ENCODE assay signal across 22 mouse cellular contexts in genomic region chr3:130026181-130026580, GRCm38 (mm10). TPM values are rescaled to one million over a fixed set of nuclear protein-coding genes. Genes with fewer than 3 reads are reported as not detected.
DNase-seq lines count a peak whose midpoint lies in the region; ATAC-seq and TF ChIP-seq lines count a peak whose summit lies in the region.
"Had no signal": no experiment of that assay in that cellular context is flagged by ENCODE, and none has a peak within 500 bp of the region (broad histone marks: within the 10 kb centered on the region; RNA-seq: fewer than 3 reads in every experiment).

No protein-coding gene starts in this region.

- no peak for ATAC-seq in intestine, postnatal 0 days
- ATAC-seq in intestine, embryonic 15.5 days = no peak
- no peak; the same call in 1 of the 2 replicates for ATAC-seq in hindbrain, embryonic 16.5 days
- ATAC-seq: intestine, embryonic 16.5 days had no signal

- peak in 1 of 2 experiments; percentile 39 for DNase-seq in cerebellum, adult 2 months
- DNase-seq in cerebellum, postnatal 25 days = peak; percentile 15 to 43
- DNase-seq in layer of hippocampus, adult 9-10 months (ENCODE audit: low spot score) = peak; percentile 15
- DNase-seq in lung, adult 18-20 months = no peak
- DNase-seq in testis, postnatal 14 days (ENCODE audit: low spot score) = no peak
- DNase-seq: adrenal gland, adult 2 months; heart, postnatal 36 days; liver, embryonic 13.5 days; lung, postnatal 4 days; right cerebral cortex, adult 18-20 months; thymus, postnatal 36 days had no signal

- TF ChIP-seq CTCF in intestine, postnatal 0 days (IDR thresholded peaks at IDR 0.05; ENCODE audit: low read depth) = no peak
- no peak for TF ChIP-seq CTCF in cerebellum, adult 2 months (IDR thresholded peaks at IDR 0.05; ENCODE audit: borderline replicate concordance, insufficient read depth, low read depth, low read length)

- H3K27ac ChIP-seq in intestine, postnatal 0 days (ENCODE audit: low read depth, low read length) = peak overlapping the region; percentile 7; the same call in 1 of the 2 replicates
- H3K27ac ChIP-seq in intestine, embryonic 15.5 days = no peak overlapping the region
- H3K27ac ChIP-seq in cerebellum, adult 2 months (ENCODE audit: insufficient read depth, low read length) = 0 out of 2 replicates have a peak overlapping the region, but pooled peaks have one; percentile 11
- no peak overlapping the region for H3K27ac ChIP-seq in hindbrain, embryonic 16.5 days (ENCODE audit: low read depth, low read length)
- H3K27ac ChIP-seq: heart, embryonic 13.5 days; hindbrain, embryonic 14.5 days; kidney, embryonic 15.5 days; limb, embryonic 13.5 days; liver, embryonic 13.5 days; lung, embryonic 15.5 days; midbrain, embryonic 10.5 days; neural tube, embryonic 12.5 days had no signal

- peaks cover 52% of the 10 kb centered on the region for H3K36me3 ChIP-seq in intestine, postnatal 0 days (ENCODE audit: control insufficient read depth, insufficient read depth)
- H3K36me3 ChIP-seq in intestine, embryonic 15.5 days = peaks cover 15% of the 10 kb centered on the region
- H3K36me3 ChIP-seq in hindbrain, embryonic 16.5 days (ENCODE audit: control insufficient read depth, insufficient read depth, low read length) = peaks cover 22% of the 10 kb centered on the region

- 91% methylated on average over 10 of the region's 10 CpGs for WGBS in intestine, postnatal 0 days
- WGBS in intestine, embryonic 15.5 days = 91% methylated on average over 10 of the region's 10 CpGs
- WGBS in cerebellum, adult 2 months = 26% methylated on average over 10 of the region's 10 CpGs
- 80% methylated on average over 10 of the region's 10 CpGs for WGBS in hindbrain, embryonic 16.5 days

- no peak overlapping the region for H3K9ac ChIP-seq in intestine, postnatal 0 days (ENCODE audit: low read depth, low read length)
- no peak overlapping the region for H3K9ac ChIP-seq in intestine, embryonic 15.5 days
- no peak overlapping the region for H3K9ac ChIP-seq in hindbrain, embryonic 16.5 days (ENCODE audit: low read depth, low read length)
- H3K9ac ChIP-seq: heart, embryonic 13.5 days; hindbrain, embryonic 14.5 days; kidney, embryonic 15.5 days; limb, embryonic 13.5 days; liver, embryonic 13.5 days; lung, embryonic 15.5 days; neural tube, embryonic 12.5 days had no signal

- no peaks in the 10 kb centered on the region for H3K4me1 ChIP-seq in intestine, postnatal 0 days (replicated peaks; ENCODE audit: control insufficient read depth, insufficient read depth, low read length)
- H3K4me1 ChIP-seq in intestine, embryonic 15.5 days (replicated peaks) = no peaks in the 10 kb centered on the region
- peaks cover 6% of the 10 kb centered on the region for H3K4me1 ChIP-seq in cerebellum, adult 2 months (ENCODE audit: control insufficient read depth, insufficient read depth, low read length)
- H3K4me1 ChIP-seq in hindbrain, embryonic 16.5 days (ENCODE audit: control insufficient read depth, insufficient read depth, low read depth, low read length) = no peaks in the 10 kb centered on the region
- H3K4me1 ChIP-seq: kidney, embryonic 15.5 days; limb, embryonic 13.5 days; liver, embryonic 13.5 days; lung, embryonic 15.5 days; midbrain, embryonic 10.5 days; neural tube, embryonic 12.5 days had no signal

- no peak overlapping the region for H3K4me3 ChIP-seq in intestine, postnatal 0 days (ENCODE audit: low read depth, low read length)
- no peak overlapping the region for H3K4me3 ChIP-seq in intestine, embryonic 15.5 days (replicated peaks)
- H3K4me3 ChIP-seq in cerebellum, adult 2 months (replicated peaks; ENCODE audit: insufficient read depth, low read depth, low read length) = no peak overlapping the region
- no peak overlapping the region for H3K4me3 ChIP-seq in hindbrain, embryonic 16.5 days (ENCODE audit: low read length)
- H3K4me3 ChIP-seq: heart, embryonic 13.5 days; kidney, embryonic 15.5 days; limb, embryonic 13.5 days; liver, embryonic 13.5 days; lung, embryonic 15.5 days; midbrain, embryonic 10.5 days; neural tube, embryonic 12.5 days had no signal

- TF ChIP-seq POLR2A in cerebellum, adult 2 months (IDR thresholded peaks at IDR 0.05; ENCODE audit: borderline replicate concordance, insufficient read depth, low read length) = no peak

- H3K27me3 ChIP-seq in intestine, postnatal 0 days (replicated peaks; ENCODE audit: control insufficient read depth, insufficient read depth, low read length) = no peaks in the 10 kb centered on the region
- no peaks in the 10 kb centered on the region for H3K27me3 ChIP-seq in intestine, embryonic 15.5 days (replicated peaks)
- H3K27me3 ChIP-seq in cerebellum, adult 2 months (ENCODE audit: control insufficient read depth, insufficient read depth, low read length) = no peaks in the 10 kb centered on the region
- H3K27me3 ChIP-seq in hindbrain, embryonic 16.5 days (replicated peaks; ENCODE audit: control insufficient read depth, insufficient read depth, low read length) = no peaks in the 10 kb centered on the region
- H3K27me3 ChIP-seq: heart, embryonic 13.5 days; kidney, embryonic 15.5 days; limb, embryonic 13.5 days; liver, embryonic 13.5 days; lung, embryonic 15.5 days; neural tube, embryonic 12.5 days had no signal

- H3K9me3 ChIP-seq in intestine, postnatal 0 days (ENCODE audit: control insufficient read depth) = no peaks in the 10 kb centered on the region
- H3K9me3 ChIP-seq in intestine, embryonic 15.5 days = no peaks in the 10 kb centered on the region
- no peaks in the 10 kb centered on the region for H3K9me3 ChIP-seq in hindbrain, embryonic 16.5 days (ENCODE audit: control insufficient read depth, low read length)
- H3K9me3 ChIP-seq: heart, embryonic 13.5 days; kidney, embryonic 15.5 days; limb, embryonic 13.5 days; liver, embryonic 13.5 days; lung, embryonic 15.5 days; midbrain, embryonic 10.5 days; neural tube, embryonic 12.5 days had no signal

- H3K4me2 ChIP-seq in intestine, postnatal 0 days (replicated peaks; ENCODE audit: low read depth) = no peak overlapping the region
- H3K4me2 ChIP-seq in intestine, embryonic 15.5 days (replicated peaks) = no peak overlapping the region
- no peak overlapping the region for H3K4me2 ChIP-seq in hindbrain, embryonic 16.5 days (ENCODE audit: low read length)
- H3K4me2 ChIP-seq: heart, embryonic 13.5 days; hindbrain, embryonic 14.5 days; kidney, embryonic 15.5 days; limb, embryonic 13.5 days; liver, embryonic 13.5 days; lung, embryonic 15.5 days; neural tube, embryonic 12.5 days had no signal

RNA-seq across cellular contexts. Expression of gene Sec24b, which starts 35.2 kb away (rescaled TPM):
- polyA plus RNA-seq in intestine, postnatal 0 days (2015; fragmentation: Nextera tagmentation; extraction: Ambion mirVana) = 13.1 and 13.4 TPM in 2 replicates
- 24.7 and 29.2 TPM in 2 replicates for polyA plus RNA-seq in intestine, embryonic 15.5 days (2015; fragmentation: Nextera tagmentation; extraction: Ambion mirVana)
- 65.8 and 69.6 TPM in 2 replicates for polyA plus RNA-seq in cerebellum, adult 2 months (2012; rRNA removed)
- 29.6 and 38.0 TPM in 2 replicates for polyA plus RNA-seq in hindbrain, embryonic 16.5 days (2015; fragmentation: Nextera tagmentation; extraction: Ambion mirVana)

RNA-seq across cellular contexts. Expression of gene Mcub, which starts 56.2 kb away (rescaled TPM):
- 4.1 and 4.7 TPM in 2 replicates for polyA plus RNA-seq in intestine, postnatal 0 days (2015; fragmentation: Nextera tagmentation; extraction: Ambion mirVana)
- polyA plus RNA-seq in intestine, embryonic 15.5 days (2015; fragmentation: Nextera tagmentation; extraction: Ambion mirVana) = 2.5 and 3.5 TPM in 2 replicates
- polyA plus RNA-seq in cerebellum, adult 2 months (2012; rRNA removed) = 1.7 and 2.7 TPM in 2 replicates
- 5.7 and 6.5 TPM in 2 replicates for polyA plus RNA-seq in hindbrain, embryonic 16.5 days (2015; fragmentation: Nextera tagmentation; extraction: Ambion mirVana)

Comparison
In these comparisons a context has a peak if more than half of its experiments do, and no peak if none do; other contexts are left out.
1. H3K27ac ChIP-seq: peak in intestine, postnatal 0 days (single experiment) and cerebellum, adult 2 months (single experiment); none in intestine, embryonic 15.5 days (single experiment) and hindbrain, embryonic 16.5 days (single experiment).
2. DNase-seq: peak in cerebellum, postnatal 25 days (2 of 2) and layer of hippocampus, adult 9-10 months (single experiment); none in lung, adult 18-20 months (0 of 2) and testis, postnatal 14 days (single experiment).